Mouse (Mus musculus): ENCODE measurements around the gene Cdkal1. TPM values are rescaled to one million over a fixed set of nuclear protein-coding genes. Genes with fewer than 3 reads are reported as not detected.

Gene Cdkal1
- polyA plus RNA-seq, 1 experiment: 5.6 TPM

DNA sequence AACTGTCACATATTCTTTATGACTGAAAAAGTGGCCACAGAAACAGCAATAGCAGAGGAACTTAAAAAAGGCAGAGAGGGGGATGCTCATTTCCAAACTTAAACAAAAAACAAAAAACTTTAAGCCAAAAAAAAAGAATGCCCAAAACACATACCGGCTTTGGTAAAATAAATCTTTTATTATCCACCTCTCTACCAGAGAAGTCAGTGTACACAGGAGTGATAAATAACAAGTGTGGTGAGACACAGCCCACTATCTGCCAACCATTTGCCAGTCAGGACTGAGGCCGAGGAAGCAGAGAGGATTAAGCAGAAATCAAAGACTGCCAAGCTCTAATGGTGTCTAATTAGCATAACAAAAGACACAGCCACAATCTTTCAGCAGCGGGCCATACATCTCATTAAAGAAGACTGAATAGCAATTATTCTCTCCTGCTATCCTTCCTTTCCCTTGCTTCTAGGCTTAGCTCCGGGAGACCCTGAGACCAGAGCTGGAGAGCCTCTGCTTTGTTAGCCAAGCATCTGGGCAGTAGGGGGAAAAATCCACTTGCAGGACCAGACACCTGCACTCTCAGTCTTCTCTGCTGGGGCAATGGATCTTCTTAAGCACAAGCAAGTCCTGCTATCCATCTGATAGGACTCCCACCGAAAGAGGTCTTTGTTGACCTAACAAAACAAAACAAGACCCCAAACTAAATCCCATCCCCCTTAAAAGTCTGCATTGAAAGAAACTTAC lies 484.6 kb downstream of the Cdkal1 start:
- no peaks in the 10 kb centered on the region for H3K27me3 ChIP-seq (ENCODE audit: control insufficient read depth, insufficient read depth, insufficient read length)
- TF ChIP-seq MYOG (IDR thresholded peaks at IDR 0.05; ENCODE audit: control insufficient read depth in 1 of 3, insufficient read depth in 1 of 3, insufficient read length in 2 of 3, low read depth in 2 of 3) (no peak), SRF (IDR thresholded peaks at IDR 0.05; ENCODE audit: control insufficient read depth, insufficient read length, low read depth) (no peak), POLR2AphosphoS2 (IDR thresholded peaks at IDR 0.05; ENCODE audit: insufficient read length, low read depth) (no peak), TCF3 (IDR thresholded peaks at IDR 0.05; ENCODE audit: insufficient read length, low read depth) (no peak), CEBPB (IDR thresholded peaks at IDR 0.05; ENCODE audit: insufficient read depth, poor library complexity, severe bottlenecking) (no peak), REST (IDR thresholded peaks at IDR 0.05; ENCODE audit: insufficient read depth, insufficient read length) (no peak), MAX (IDR thresholded peaks at IDR 0.05; ENCODE audit: low read depth) (no peak), MYOD1 (IDR thresholded peaks at IDR 0.05; ENCODE audit: control insufficient read depth in 1 of 3, insufficient read length in 2 of 3, low read depth in 2 of 3) (no peak), E2F4 (IDR thresholded peaks at IDR 0.05; ENCODE audit: insufficient read depth) (no peak), USF1 (IDR thresholded peaks at IDR 0.05; ENCODE audit: low read depth) (no peak), POLR2A (IDR thresholded peaks at IDR 0.05; ENCODE audit: insufficient read length, low read depth) (no peak)
- no peaks in the 10 kb centered on the region for H3K36me3 ChIP-seq (ENCODE audit: control insufficient read depth, insufficient read depth)
- no peak overlapping the region for H3K4me2 ChIP-seq (ENCODE audit: low read depth)
- no peak overlapping the region for H3ac ChIP-seq (ENCODE audit: control insufficient read depth, insufficient read length)
- H3K4me3 ChIP-seq: no peak overlapping the region
- no peaks in the 10 kb centered on the region for H3K79me2 ChIP-seq (ENCODE audit: control insufficient read depth, insufficient read depth)

DNA sequence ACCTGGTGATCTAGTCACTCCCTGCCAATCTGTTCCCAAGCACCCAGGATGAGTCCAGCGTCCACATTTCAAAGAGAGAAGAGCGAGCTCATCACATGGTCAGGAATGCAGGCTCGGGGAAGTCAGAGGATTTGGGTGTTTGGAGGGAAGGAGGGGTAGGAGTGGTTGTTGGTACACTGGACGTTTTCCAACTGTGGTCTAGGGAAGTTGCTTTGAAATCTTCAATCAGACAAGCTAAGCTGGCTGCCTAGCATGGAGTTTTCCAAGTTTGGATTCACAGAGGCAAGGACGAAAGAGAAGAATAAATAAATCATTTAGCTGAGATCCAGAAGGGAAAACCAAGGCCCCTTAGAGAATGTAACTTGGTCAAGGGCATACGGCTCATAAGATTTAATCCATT lies 486.7 kb downstream of the Cdkal1 start:
- no peak overlapping the region for H3K4me2 ChIP-seq (ENCODE audit: low read depth)
- H3K27me3 ChIP-seq (ENCODE audit: control insufficient read depth, insufficient read depth, insufficient read length): no peaks in the 10 kb centered on the region
- H3K4me3 ChIP-seq: no peak overlapping the region
- no peaks in the 10 kb centered on the region for H3K36me3 ChIP-seq (ENCODE audit: control insufficient read depth, insufficient read depth)
- TF ChIP-seq TCF3 (IDR thresholded peaks at IDR 0.05; ENCODE audit: insufficient read length, low read depth) (no peak), REST (IDR thresholded peaks at IDR 0.05; ENCODE audit: insufficient read depth, insufficient read length) (no peak), TCF12 (IDR thresholded peaks at IDR 0.05; ENCODE audit: insufficient read depth, poor library complexity, severe bottlenecking) (no peak)
- no peak overlapping the region for H3ac ChIP-seq (ENCODE audit: control insufficient read depth, insufficient read length)
- H3K79me2 ChIP-seq (ENCODE audit: control insufficient read depth, insufficient read depth): no peaks in the 10 kb centered on the region

DNA sequence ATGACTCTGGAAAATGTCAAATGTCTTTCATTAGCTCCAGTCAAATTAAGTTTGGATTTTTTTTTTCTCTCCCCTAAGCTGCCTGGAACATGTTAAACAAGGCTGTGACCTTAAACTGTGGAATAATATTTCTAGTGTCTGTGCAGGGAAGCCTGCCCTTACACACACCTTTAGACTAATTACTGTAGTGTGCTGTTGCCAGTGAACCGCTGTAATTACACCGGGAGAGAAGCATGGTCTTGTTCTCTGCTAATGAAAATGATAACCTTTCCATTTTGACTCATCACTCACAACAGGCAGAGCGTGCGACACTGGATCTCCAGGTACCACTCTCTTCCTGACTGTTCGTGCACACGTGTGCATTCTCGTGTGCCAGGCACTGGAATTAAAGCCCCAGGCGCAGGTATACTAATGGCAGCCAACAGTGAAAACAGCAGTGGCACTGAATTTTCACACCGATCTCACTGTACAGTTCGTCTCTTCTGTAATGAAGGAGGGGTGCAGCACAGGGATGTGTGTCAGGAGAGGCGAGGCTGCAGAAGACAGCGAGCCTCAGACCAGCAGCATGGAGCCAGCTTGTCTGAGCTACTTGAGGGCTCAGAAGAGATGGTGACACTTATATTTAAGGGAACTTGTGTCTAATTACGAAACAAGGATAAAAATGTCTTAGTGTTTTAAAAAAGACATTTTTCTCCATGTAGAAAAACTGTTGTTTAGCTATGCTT lies 490.4 kb downstream of the Cdkal1 start:
- H3K27me3 ChIP-seq (ENCODE audit: control insufficient read depth, insufficient read depth, insufficient read length): no peaks in the 10 kb centered on the region
- no peaks in the 10 kb centered on the region for H3K36me3 ChIP-seq (ENCODE audit: control insufficient read depth, insufficient read depth)
- TF ChIP-seq MYOG (IDR thresholded peaks at IDR 0.05; ENCODE audit: control insufficient read depth in 1 of 3, insufficient read depth in 1 of 3, insufficient read length in 2 of 3, low read depth in 2 of 3) (no peak), POLR2A (IDR thresholded peaks at IDR 0.05; ENCODE audit: insufficient read length, low read depth) (no peak), TCF12 (IDR thresholded peaks at IDR 0.05; ENCODE audit: insufficient read depth, poor library complexity, severe bottlenecking) (no peak), MAX (IDR thresholded peaks at IDR 0.05; ENCODE audit: low read depth) (no peak), MYOD1 (IDR thresholded peaks at IDR 0.05; ENCODE audit: control insufficient read depth in 1 of 3, insufficient read length in 2 of 3, low read depth in 2 of 3) (no peak), USF1 (IDR thresholded peaks at IDR 0.05; ENCODE audit: low read depth) (no peak), SRF (IDR thresholded peaks at IDR 0.05; ENCODE audit: control insufficient read depth, insufficient read length, low read depth) (no peak), REST (IDR thresholded peaks at IDR 0.05; ENCODE audit: insufficient read depth, insufficient read length) (no peak), E2F4 (IDR thresholded peaks at IDR 0.05; ENCODE audit: insufficient read depth) (no peak), POLR2AphosphoS2 (IDR thresholded peaks at IDR 0.05; ENCODE audit: insufficient read length, low read depth) (no peak), CEBPB (IDR thresholded peaks at IDR 0.05; ENCODE audit: insufficient read depth, poor library complexity, severe bottlenecking) (no peak), TCF3 (IDR thresholded peaks at IDR 0.05; ENCODE audit: insufficient read length, low read depth) (no peak)
- no peaks in the 10 kb centered on the region for H3K79me2 ChIP-seq (ENCODE audit: control insufficient read depth, insufficient read depth)
- H3K4me2 ChIP-seq (ENCODE audit: low read depth): no peak overlapping the region
- no peak overlapping the region for H3ac ChIP-seq (ENCODE audit: control insufficient read depth, insufficient read length)
- no peak overlapping the region for H3K4me3 ChIP-seq

DNA sequence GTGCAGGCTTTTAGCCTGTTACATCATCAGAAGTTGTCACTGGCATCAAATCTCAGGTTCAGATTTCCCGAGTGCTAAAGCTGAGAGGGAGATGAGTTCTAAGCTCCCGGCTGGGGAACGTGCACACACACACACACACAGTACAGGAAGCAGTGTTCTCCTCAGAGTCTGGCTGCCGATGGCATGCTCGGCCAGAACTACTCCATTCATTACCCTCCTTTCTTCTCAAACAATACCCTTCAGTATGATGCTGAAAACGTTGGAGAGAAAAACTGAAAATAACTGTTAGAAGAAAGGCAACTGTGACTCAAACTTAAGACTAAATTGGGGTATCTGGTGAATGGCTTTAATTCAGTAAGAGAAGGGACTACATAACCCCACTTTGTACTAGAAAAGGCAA lies 491.5 kb downstream of the Cdkal1 start:
- H3K4me3 ChIP-seq: no peak overlapping the region

DNA sequence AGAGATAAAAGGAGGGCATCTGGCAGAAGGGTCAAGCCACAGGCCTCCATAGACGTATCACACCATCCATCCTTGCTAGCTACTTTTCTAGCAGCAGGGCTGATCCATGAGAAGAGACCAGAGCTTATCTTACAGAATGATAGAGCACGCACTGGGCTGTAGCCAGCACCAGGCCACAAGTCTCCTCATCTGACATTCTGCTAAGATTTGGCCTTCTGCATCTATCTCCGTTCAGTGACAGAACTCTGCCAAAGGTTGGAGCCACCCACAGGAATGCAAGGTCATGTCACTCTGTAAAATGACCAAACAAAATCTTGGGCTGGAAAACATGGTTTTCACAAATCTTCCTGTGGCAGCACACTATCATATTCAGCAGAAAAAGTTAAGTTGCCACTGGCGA lies 493.6 kb downstream of the Cdkal1 start:
- Histone ChIP-seq H3K4me2 (ENCODE audit: low read depth) (no peak overlapping the region), H3ac (ENCODE audit: control insufficient read depth, insufficient read length) (no peak overlapping the region), H3K36me3 (ENCODE audit: control insufficient read depth, insufficient read depth) (no peaks in the 10 kb centered on the region), H3K79me2 (ENCODE audit: control insufficient read depth, insufficient read depth) (no peaks in the 10 kb centered on the region), H3K27me3 (ENCODE audit: control insufficient read depth, insufficient read depth, insufficient read length) (no peaks in the 10 kb centered on the region), H3K4me3 (no peak overlapping the region)
- TF ChIP-seq TCF3 (IDR thresholded peaks at IDR 0.05; ENCODE audit: insufficient read length, low read depth) (no peak), POLR2AphosphoS2 (IDR thresholded peaks at IDR 0.05; ENCODE audit: insufficient read length, low read depth) (no peak), MYOG (IDR thresholded peaks at IDR 0.05; ENCODE audit: control insufficient read depth in 1 of 3, insufficient read depth in 1 of 3, insufficient read length in 2 of 3, low read depth in 2 of 3) (no peak), TCF12 (IDR thresholded peaks at IDR 0.05; ENCODE audit: insufficient read depth, poor library complexity, severe bottlenecking) (no peak), REST (IDR thresholded peaks at IDR 0.05; ENCODE audit: insufficient read depth, insufficient read length) (no peak), POLR2A (IDR thresholded peaks at IDR 0.05; ENCODE audit: insufficient read length, low read depth) (no peak), CEBPB (IDR thresholded peaks at IDR 0.05; ENCODE audit: insufficient read depth, poor library complexity, severe bottlenecking) (no peak), MYOD1 (IDR thresholded peaks at IDR 0.05; ENCODE audit: control insufficient read depth in 1 of 3, insufficient read length in 2 of 3, low read depth in 2 of 3) (no peak), SRF (IDR thresholded peaks at IDR 0.05; ENCODE audit: control insufficient read depth, insufficient read length, low read depth) (no peak), E2F4 (IDR thresholded peaks at IDR 0.05; ENCODE audit: insufficient read depth) (no peak), MAX (IDR thresholded peaks at IDR 0.05; ENCODE audit: low read depth) (no peak)

More for the DNA sequence above, 491.5 kb downstream of the Cdkal1 start:
- Histone ChIP-seq H3K4me2 (ENCODE audit: low read depth) (no peak overlapping the region), H3ac (ENCODE audit: control insufficient read depth, insufficient read length) (no peak overlapping the region), H3K27me3 (ENCODE audit: control insufficient read depth, insufficient read depth, insufficient read length) (no peaks in the 10 kb centered on the region), H3K79me2 (ENCODE audit: control insufficient read depth, insufficient read depth) (no peaks in the 10 kb centered on the region), H3K36me3 (ENCODE audit: control insufficient read depth, insufficient read depth) (no peaks in the 10 kb centered on the region)
- TF ChIP-seq TCF3 (IDR thresholded peaks at IDR 0.05; ENCODE audit: insufficient read length, low read depth): no peak
- TF ChIP-seq MYOD1 (IDR thresholded peaks at IDR 0.05; ENCODE audit: control insufficient read depth in 1 of 3, insufficient read length in 2 of 3, low read depth in 2 of 3): no peak
- no peak for TF ChIP-seq USF1 (IDR thresholded peaks at IDR 0.05; ENCODE audit: low read depth)
- TF ChIP-seq MYOG (IDR thresholded peaks at IDR 0.05; ENCODE audit: control insufficient read depth in 1 of 3, insufficient read depth in 1 of 3, insufficient read length in 2 of 3, low read depth in 2 of 3): no peak
- TF ChIP-seq SRF (IDR thresholded peaks at IDR 0.05; ENCODE audit: control insufficient read depth, insufficient read length, low read depth): no peak

Data from myocyte (in vitro differentiated cells).